Mouse (Mus musculus): ENCODE data around the gene Gsdmc4.
A peak's percentile ranks its signal among the peaks of the same experiment; 100 is the strongest.
"Not testable (repeated sequence)": the region's sequence is repeated elsewhere in the genome, so short reads cannot be mapped to it uniquely, and the experiment has no call there.

Gsdmc4 gene

DNA sequence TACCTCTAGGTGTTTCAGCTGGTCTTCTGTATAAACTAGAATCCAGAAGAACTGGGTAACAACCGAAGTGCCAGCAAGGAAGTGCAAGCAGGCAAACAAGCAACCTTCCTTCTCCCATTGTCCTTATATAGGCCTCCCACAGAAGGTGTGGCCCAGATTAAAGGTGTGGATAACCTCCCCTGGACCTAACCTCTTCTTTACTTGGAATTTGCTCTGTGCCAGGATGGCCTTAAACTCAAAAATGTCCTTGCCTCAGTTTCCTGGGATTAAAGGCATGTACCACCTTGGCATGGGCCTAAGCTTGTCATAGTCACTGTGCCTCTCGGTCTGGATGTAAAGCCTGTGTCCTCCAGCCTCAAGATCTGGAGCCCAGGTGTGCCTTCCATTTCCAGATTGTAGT, at the start of gene Gsdmc4:
Gene Gsdmc4 (minus strand): TSS at position 101 of the 400 bp plus-strand sequence.
- not testable (repeated sequence) for DNase-seq (ENCODE audit: extremely low spot score)

DNA sequence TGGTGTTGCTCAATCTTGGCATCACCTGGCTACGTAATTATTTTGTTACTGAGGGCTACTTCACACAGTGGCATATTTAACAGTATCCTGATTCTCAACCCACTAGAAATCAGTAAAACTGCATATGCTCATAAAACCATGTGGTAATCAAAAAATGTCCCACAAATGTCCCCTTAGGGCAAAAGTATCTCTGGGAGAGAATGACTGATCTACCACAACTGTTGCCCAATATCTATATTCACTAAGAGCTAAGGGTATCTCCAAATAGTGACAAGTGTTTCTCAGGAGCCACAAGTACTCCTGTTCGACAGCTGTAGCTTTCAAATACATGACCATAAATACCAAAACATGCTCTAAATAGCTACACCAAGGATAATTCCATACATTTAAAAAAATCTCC, 48.4 kb upstream of the Gsdmc4 start:
- DNase-seq (ENCODE audit: extremely low spot score): no peak

- DNase-seq (ENCODE audit: extremely low spot score): no peak
These were observed 45.5 kb upstream of the Gsdmc4 start for GRCm38 (mm10) chr15:63957553-63957952.

DNA sequence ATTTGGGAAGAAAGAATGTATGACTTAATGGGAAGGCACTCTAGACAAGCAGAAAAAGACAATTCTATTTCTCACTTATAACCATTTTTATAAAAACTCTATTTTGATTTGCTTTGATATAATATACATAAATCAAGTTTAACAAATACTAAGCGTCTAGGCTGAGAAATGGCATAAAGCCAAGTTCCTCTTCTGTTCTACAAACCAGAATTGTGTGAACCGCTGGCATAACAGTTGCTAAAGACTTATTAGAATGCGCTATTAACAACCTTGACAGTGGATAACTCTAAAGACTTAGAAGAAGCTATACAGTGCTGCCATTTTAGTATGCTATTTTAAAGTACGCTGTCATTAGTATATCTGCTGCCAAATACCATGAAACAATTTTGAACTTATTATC, 41.2 kb upstream of the Gsdmc4 start:
- no peak for DNase-seq (ENCODE audit: extremely low spot score)

DNA sequence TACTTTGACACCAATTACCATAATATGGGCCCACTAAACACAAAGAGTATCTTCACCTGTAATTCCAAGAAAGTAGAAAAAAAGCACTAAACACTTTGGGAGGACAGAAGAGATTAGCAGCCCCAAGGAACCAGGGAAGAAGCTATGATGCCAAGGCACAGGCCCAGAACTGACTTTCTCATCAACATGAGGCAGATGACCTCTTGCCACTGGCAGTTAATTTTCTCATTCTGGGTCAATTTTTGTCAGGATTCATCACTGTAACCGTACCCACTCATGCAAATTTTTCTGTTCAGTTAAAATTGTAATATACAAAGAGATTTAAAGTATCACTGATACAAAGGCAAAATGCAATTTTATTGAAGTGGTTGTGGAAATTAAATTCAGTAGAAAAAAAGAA, 29.1 kb upstream of the Gsdmc4 start:
- DNase-seq (ENCODE audit: extremely low spot score): no peak

DNA sequence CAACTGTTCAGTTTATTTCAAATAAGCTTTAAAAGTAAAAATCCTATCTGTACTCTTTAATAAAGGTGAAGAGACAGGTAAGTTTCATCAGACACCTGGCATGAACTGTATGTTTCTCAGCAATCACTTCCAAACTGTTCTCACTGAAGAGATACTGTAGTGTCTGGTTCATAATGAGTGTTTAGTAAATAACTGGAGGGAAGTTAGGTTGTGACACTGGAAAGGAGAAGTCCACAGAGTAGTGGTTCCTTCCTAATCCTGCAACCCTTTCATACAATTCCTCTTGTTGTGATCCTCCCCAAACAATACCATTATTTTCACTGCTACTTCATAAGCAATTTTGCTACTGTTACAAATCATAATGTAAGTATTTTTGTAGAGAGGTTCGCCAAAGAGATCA, 20.6 kb upstream of the Gsdmc4 start:
- no peak for DNase-seq (ENCODE audit: extremely low spot score)

GRCm38 (mm10) chr15:63931404-63931803, 19.3 kb upstream of the Gsdmc4 start:
- no peak for DNase-seq (ENCODE audit: extremely low spot score)

DNA sequence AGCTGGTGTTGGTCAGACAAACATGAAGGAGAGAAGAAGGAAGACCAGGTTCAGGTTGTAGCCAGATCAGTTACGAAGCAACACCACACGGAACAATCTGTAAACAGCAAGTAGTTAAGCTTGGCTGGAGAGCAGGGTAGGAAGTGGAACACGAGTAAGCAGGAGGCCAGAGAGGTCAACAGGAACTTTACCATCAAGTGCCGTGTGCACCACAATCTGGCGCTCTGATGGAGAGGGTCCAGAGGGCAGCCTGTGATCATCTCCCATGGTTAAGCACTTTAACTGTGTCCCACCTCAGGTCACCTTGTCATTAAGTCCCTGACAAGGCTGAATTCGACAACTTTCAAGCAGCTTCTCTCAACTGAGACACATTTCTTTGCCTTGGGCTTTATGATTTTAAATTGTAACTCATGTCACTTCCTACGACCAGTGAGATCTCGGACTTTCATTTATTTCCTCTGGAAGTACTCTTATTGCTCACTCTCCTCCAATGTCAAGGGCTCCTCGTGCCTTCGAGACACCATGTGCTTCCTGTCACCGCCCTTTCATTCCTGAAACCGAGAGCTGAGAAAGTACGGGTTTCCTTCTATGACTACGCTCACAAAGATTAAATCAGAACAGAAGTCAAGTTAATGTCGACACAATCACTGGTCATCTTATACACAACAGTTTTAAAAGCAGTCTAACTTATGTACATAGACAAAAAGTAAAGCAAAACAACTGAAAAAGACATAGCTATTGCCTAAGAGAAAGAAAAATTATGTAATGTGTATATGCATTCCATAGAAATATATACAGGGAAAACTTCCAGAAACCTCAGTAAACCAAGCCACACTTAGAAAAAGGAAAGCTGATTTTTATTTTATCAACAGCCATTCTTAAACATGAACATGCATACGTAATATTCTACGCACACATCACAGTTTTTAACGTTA, 18.3 kb upstream of the Gsdmc4 start:
- no peak for DNase-seq (ENCODE audit: extremely low spot score)

DNA sequence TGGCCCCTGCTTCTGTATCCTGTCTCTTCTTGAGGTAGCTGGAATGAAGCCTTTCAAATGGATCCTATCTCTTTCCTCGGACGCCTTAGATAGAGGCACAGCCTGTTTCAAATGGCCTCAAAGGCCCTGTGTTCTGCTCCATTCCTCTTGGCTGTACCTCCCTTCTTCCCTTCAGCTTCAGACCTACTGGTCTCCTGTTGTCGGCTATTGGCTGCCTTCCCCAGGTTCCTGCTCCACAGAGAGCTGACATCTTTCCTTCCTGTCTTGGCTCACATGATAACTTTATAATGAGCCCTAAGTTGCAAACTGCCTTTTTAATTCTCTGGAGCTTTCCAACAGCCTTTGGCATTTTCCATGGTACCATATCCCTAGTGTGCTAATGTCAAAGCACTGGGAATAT, 14.1 kb upstream of the Gsdmc4 start:
- no peak for DNase-seq (ENCODE audit: extremely low spot score)

- no peak for DNase-seq (ENCODE audit: extremely low spot score)
These were observed 12.4 kb upstream of the Gsdmc4 start for GRCm38 (mm10) chr15:63924484-63924883.

GRCm38 (mm10) chr15:63921618-63922017, 9.5 kb upstream of the Gsdmc4 start:
- DNase-seq (ENCODE audit: extremely low spot score): not testable (repeated sequence)

DNA sequence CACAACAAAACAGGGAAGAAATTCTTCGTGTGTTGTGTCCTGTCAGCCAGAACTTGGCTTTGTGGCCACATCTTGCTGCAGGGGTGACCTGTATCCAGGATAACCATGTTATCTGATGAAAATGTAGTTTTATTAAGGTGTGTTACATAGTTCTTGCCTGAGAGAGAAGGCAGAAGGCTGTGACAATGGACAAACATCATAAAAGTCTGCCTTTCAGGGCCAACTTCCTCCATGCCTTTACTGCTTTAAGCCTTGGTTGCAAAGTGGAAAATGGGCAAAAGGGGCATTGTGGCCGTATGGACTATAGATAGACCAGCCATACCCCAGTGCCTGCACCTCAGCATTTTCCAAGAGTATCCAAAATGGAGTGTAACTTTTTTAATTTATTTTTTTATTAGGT, 7.6 kb upstream of the Gsdmc4 start:
- not testable (repeated sequence) for DNase-seq (ENCODE audit: extremely low spot score)

- not testable (repeated sequence) for DNase-seq (ENCODE audit: extremely low spot score)
These were observed 4.5 kb upstream of the Gsdmc4 start for GRCm38 (mm10) chr15:63916584-63916983.

DNA sequence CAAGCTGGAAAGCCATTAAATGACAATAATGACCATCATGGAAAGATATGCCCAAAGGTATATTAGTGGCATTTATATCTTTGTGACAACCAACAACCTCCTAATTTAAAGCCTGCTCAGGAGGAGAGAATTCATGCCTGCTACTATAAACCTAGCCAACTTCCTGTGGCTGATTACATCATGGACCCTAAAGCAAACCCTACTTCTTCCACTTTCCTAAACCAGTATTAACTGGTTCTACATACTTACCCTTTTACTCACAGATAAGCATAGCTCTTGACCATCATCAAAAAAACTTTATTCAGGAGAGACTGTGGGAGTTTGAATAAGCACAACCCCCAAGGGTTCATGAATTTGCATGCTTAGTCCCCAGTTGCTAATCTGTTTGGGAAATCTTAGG, 2.2 kb downstream of the Gsdmc4 start:
- not testable (repeated sequence) for DNase-seq (ENCODE audit: extremely low spot score)

GRCm38 (mm10) chr15:63895560-63896353, 16.3 kb downstream of the Gsdmc4 start:
- peak; percentile 32 for DNase-seq (ENCODE audit: extremely low spot score)

DNA sequence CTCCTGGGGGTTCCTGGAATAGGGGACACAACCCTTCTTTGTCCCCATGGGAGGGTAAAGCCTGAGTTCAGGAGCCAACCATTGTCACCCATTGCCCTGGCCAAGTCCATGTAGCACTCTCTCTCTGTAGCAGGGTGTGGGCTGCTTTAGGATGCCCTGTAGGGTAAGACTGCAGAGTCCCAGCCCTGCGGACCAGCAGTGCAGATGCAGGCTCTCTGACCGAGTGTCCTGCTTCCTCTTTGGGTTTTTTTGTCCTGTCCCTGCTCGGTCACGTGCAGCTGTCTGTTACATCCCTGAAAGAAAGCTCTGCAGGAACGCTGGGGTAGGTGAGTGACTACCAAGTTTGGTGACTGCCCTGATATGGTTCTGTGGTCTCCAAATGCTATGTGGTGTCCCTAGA, 23.7 kb downstream of the Gsdmc4 start:
- DNase-seq (ENCODE audit: extremely low spot score): not testable (repeated sequence)

- not testable (repeated sequence) for DNase-seq (ENCODE audit: extremely low spot score)
These were observed 24.1 kb downstream of the Gsdmc4 start for GRCm38 (mm10) chr15:63887949-63888348.

DNA sequence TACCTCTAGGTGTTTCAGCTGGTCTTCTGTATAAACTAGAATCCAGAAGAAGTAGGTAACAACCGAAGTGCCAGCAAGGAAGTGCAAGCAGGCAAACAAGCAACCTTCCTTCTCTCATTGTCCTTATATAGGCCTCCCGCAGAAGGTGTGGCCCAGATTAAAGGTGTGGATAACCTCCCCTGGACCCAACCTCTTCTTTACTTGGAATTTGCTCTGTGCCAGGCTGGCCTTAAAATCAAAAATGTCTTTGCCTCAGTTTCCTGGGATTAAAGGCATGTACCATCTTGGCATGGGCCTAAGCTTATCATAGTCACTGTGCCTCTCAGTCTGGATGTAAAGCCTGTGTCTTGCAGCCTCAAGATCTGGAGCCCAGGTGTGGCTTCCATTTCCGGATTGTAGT, 33.6 kb downstream of the Gsdmc4 start, which contains the start of gene Gsdmc3:
Gene Gsdmc3 (minus strand): TSS at position 101 of the 400 bp plus-strand sequence.
- not testable (repeated sequence) for DNase-seq (ENCODE audit: extremely low spot score)

- DNase-seq (ENCODE audit: extremely low spot score): not testable (repeated sequence)
These were observed 35.9 kb downstream of the Gsdmc4 start for GRCm38 (mm10) chr15:63876160-63876559.

GRCm38 (mm10) chr15:63861965-63862364, 50.1 kb downstream of the Gsdmc4 start:
- peak; percentile 15 for DNase-seq (ENCODE audit: extremely low spot score)
